Mouse (Mus musculus) testis, adult 2 months (tissue): ENCODE measurements around the gene Agfg1.

Experiments used
- CTCF ChIP-seq: fragments of 200-500 bp; IDR thresholded peaks from 2 replicates; pipeline ENCODE4 v1.5.1; 2012; ENCODE audit warnings: low read depth, mild to moderate bottlenecking, inconsistent platforms, low read length, moderate library complexity; ENCODE audit not compliant: control insufficient read depth, insufficient read depth, insufficient replicate concordance
- POLR2A ChIP-seq: fragments of 200-500 bp; IDR thresholded peaks from 2 replicates; pipeline ENCODE4 v1.6.1; 2012; ENCODE audit warnings: low read depth, mild to moderate bottlenecking, inconsistent platforms, low read length, moderate library complexity; ENCODE audit not compliant: control insufficient read depth

DNA sequence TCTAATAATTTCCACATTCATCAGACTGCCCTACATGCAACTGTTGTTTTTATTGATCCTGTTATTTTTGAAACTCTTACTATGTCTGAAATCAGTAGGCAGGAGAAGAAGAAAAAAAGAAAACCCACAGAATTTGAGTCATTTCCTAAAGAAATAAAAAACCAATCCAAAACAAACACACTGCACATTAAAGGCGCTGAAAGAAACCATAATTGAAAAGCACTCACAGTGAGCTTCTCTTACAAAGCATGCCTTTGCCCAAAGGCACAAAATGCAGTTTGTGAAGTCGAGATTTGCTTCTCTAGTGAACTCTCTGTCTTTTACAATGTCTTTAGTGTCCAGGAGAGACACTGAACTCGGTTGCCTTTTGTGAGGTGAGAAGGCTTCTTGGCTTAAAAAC lies 30.7 kb upstream of the Agfg1 start:
- TF ChIP-seq CTCF (no peak), POLR2A (no peak)
